Mouse (Mus musculus) yolk sac, embryonic 10.5 days (tissue): ENCODE data around the gene Scn1a.

Source experiments
- DNase-seq: peaks from one replicate; pipeline ENCODE4 v3.0.0-alpha.2; 2017; ENCODE audit warnings: low spot score

The Scn1a gene

GRCm38 (mm10) chr2:66440711-66441110 is at the start of gene Scn1a:
Gene Scn1a (minus strand): TSS chr2:66440840.
- no peak for DNase-seq

- no peak for DNase-seq
Measured at GRCm38 (mm10) chr2:66478395-66478794, 37.8 kb upstream of the Scn1a start.

- DNase-seq = no peak
Measured at GRCm38 (mm10) chr2:66473181-66473822, 32.7 kb upstream of the Scn1a start.

GRCm38 (mm10) chr2:66465484-66465883 is 24.8 kb upstream of the Scn1a start:
- DNase-seq = no peak

GRCm38 (mm10) chr2:66464874-66465458 is 24.3 kb upstream of the Scn1a start:
- DNase-seq = no peak

GRCm38 (mm10) chr2:66463916-66464315 is 23.3 kb upstream of the Scn1a start:
- DNase-seq = no peak

- no peak for DNase-seq
Measured at GRCm38 (mm10) chr2:66462458-66462857, 21.8 kb upstream of the Scn1a start.

GRCm38 (mm10) chr2:66439764-66440471 is 722 bp downstream of the Scn1a start:
- DNase-seq = peak; percentile 5

- DNase-seq = no peak
Measured at GRCm38 (mm10) chr2:66436286-66436685, 4.4 kb downstream of the Scn1a start.

GRCm38 (mm10) chr2:66409740-66410290 is 30.8 kb downstream of the Scn1a start:
- peak; percentile 17 for DNase-seq

- DNase-seq = peak; percentile 5
Measured at GRCm38 (mm10) chr2:66408899-66409739, 31.5 kb downstream of the Scn1a start.

GRCm38 (mm10) chr2:66408456-66408855 is 32.2 kb downstream of the Scn1a start:
- no peak for DNase-seq

GRCm38 (mm10) chr2:66392586-66392985 is 48.1 kb downstream of the Scn1a start:
- no peak for DNase-seq

GRCm38 (mm10) chr2:66367957-66368356 is 72.7 kb downstream of the Scn1a start:
- DNase-seq = no peak

GRCm38 (mm10) chr2:66350590-66350989 is 90.0 kb downstream of the Scn1a start:
- DNase-seq = no peak

GRCm38 (mm10) chr2:66346622-66347021 is 94.0 kb downstream of the Scn1a start:
- no peak for DNase-seq

GRCm38 (mm10) chr2:66346181-66346580 is 94.5 kb downstream of the Scn1a start:
- DNase-seq = no peak

GRCm38 (mm10) chr2:66337406-66337805 is 103.2 kb downstream of the Scn1a start:
- no peak for DNase-seq

GRCm38 (mm10) chr2:66336396-66336795 is 104.2 kb downstream of the Scn1a start:
- no peak for DNase-seq

- no peak for DNase-seq
Measured at GRCm38 (mm10) chr2:66272551-66272950, 168.1 kb downstream of the Scn1a start.

- peak; percentile 97 for DNase-seq
Measured at GRCm38 (mm10) chr2:66256220-66257131, 184.2 kb downstream of the Scn1a start, which contains the start of gene Ttc21b. Gene Ttc21b (minus strand): TSS chr2:66256617.
